Mouse (Mus musculus) olfactory bulb, adult 2 months (tissue): ENCODE results near the gene Ttll11.

Experiments
- CTCF ChIP-seq: fragments of 200-500 bp; IDR thresholded peaks from 2 replicates; pipeline ENCODE4 v1.5.1; 2012; ENCODE audit warnings: low read depth, mild to moderate bottlenecking, low read length, moderate library complexity; ENCODE audit not compliant: insufficient read depth
- POLR2A ChIP-seq: fragments of 200-500 bp; IDR thresholded peaks from 2 replicates; pipeline ENCODE4 v1.6.1; 2012; ENCODE audit warnings: mild to moderate bottlenecking, low read depth, low read length, moderate library complexity; ENCODE audit not compliant: insufficient read depth

DNA sequence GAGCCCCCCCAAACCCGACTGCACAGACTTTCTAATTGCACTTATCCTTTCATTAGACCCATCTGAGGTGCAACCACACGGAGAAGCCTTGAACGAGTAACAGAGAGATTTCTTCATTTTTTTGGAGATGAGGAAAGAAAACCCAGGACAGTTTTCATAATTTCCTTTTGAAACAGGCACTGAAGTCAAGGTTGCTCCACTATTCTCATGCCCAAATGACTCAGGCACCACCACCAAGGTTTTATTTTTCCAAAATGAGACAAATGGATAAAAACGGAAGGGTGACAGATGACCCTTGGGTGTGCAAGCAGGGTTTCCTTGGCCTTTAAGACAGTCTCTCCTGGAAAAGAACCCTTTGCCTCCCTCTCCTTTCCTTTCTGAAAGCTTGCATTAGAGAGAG lies 54.8 kb downstream of the Ttll11 start:
- TF ChIP-seq CTCF (no peak), POLR2A (no peak)
